Comparison of ENCODE assay signal across 13 mouse cellular contexts in the genomic region with DNA sequence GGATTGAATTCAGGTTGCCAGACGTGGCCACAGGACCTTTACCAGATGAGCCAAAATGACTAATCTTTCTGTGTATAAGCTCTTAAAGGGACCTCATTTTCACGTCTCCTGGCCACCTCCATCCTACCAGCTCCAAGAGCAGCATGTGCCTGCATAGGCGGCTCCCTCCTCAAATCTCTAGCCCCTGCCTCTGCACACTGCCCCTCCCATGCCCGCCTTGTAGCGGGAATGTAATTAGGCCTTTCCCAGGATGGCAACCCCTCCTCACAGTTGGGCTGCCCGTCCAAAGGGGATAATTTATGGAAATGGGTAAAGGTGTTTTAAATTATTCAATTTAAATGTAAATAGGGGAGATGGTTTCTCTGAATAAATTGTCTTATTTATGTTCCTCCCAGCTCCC.
"Had no signal": no experiment of that assay in that cellular context is flagged by ENCODE, and none has a peak within 500 bp of the region (broad histone marks: within the 10 kb centered on the region; RNA-seq: fewer than 3 reads in every experiment).

No protein-coding gene starts in this region.

- ATAC-seq: liver, embryonic 12.5 days had no signal

- H3K36me3 ChIP-seq: limb, embryonic 15.5 days; liver, embryonic 12.5 days; midbrain, embryonic 10.5 days had no signal

- H3K9ac ChIP-seq: limb, embryonic 15.5 days; liver, embryonic 12.5 days; lung, embryonic 14.5 days had no signal

- H3K9me3 ChIP-seq: limb, embryonic 15.5 days; liver, embryonic 12.5 days; midbrain, embryonic 10.5 days had no signal

- H3K4me2 ChIP-seq: limb, embryonic 15.5 days; liver, embryonic 12.5 days; lung, embryonic 14.5 days had no signal

- H3K27ac ChIP-seq: limb, embryonic 15.5 days; liver, embryonic 12.5 days; midbrain, embryonic 10.5 days had no signal

- H3K4me1 ChIP-seq: liver, embryonic 12.5 days had no signal

- H3K4me3 ChIP-seq: limb, embryonic 15.5 days; liver, embryonic 12.5 days; midbrain, embryonic 10.5 days; myocyte had no signal

- DNase-seq: kidney, adult 8-10 months; kidney, postnatal 25 days; layer of hippocampus, postnatal 36 days; lung, embryonic 14.5 days; lung, postnatal 10 days; lung, postnatal 4 days; right cerebral cortex, adult 18-20 months; right cerebral cortex, postnatal 25 days; thymus, postnatal 36 days had no signal

- H3K27me3 ChIP-seq: liver, embryonic 12.5 days had no signal
